Mouse (Mus musculus) forebrain, embryonic 11.5 days (tissue): ENCODE measurements around the gene Prpf31. TPM values are rescaled to one million over a fixed set of nuclear protein-coding genes. Genes with fewer than 3 reads are reported as not detected.

Experiments used
- ATAC-seq: fragments of 200-750 bp; cut with Nextera tagmentation; replicated peaks from 2 replicates; pipeline ENCODE4 v1.8.0; 2017; ENCODE audit warnings: moderate TSS enrichment; ENCODE audit not compliant: low FRiP score
- DNase-seq: peaks from one replicate; pipeline ENCODE4 v3.0.0-alpha.2; 2017; ENCODE audit warnings: low spot score
- H3K27ac ChIP-seq: fragments of 300-500 bp; sonication (generic); 2 replicates; pipeline ENCODE4 v1.5.1; 2014; ENCODE audit warnings: low read depth, low read length
- H3K27me3 ChIP-seq: fragments of 300-500 bp; sonication (generic); 2 replicates; pipeline ENCODE4 v1.6.1; 2014; ENCODE audit warnings: mild to moderate bottlenecking, low read length, mixed read lengths; ENCODE audit not compliant: control insufficient read depth, insufficient read depth
- H3K36me3 ChIP-seq: fragments of 300-500 bp; sonication (generic); 2 replicates; pipeline ENCODE4 v1.6.1; 2014; ENCODE audit warnings: mild to moderate bottlenecking, low read length, moderate library complexity, mixed read lengths; ENCODE audit not compliant: control insufficient read depth, insufficient read depth
- H3K4me1 ChIP-seq: fragments of 300-500 bp; sonication (generic); replicated peaks from 2 replicates; pipeline ENCODE4 v1.6.1; 2014; ENCODE audit warnings: low read length, mixed read lengths; ENCODE audit not compliant: control insufficient read depth, insufficient read depth
- H3K4me2 ChIP-seq: fragments of 300-500 bp; sonication (generic); 2 replicates; pipeline ENCODE4 v1.6.1; 2014; ENCODE audit warnings: low read depth, mild to moderate bottlenecking, low read length, moderate library complexity, mixed read lengths; ENCODE audit not compliant: severe bottlenecking
- H3K4me3 ChIP-seq: fragments of 300-500 bp; sonication (generic); 2 replicates; pipeline ENCODE4 v1.5.1; 2014; ENCODE audit warnings: low read depth, low read length
- H3K9ac ChIP-seq: fragments of 300-500 bp; sonication (generic); 2 replicates; pipeline ENCODE4 v1.6.1; 2014; ENCODE audit warnings: low read length
- H3K9me3 ChIP-seq: fragments of 300-500 bp; sonication (generic); 2 replicates; pipeline ENCODE4 v1.6.1; 2016; ENCODE audit warnings: low read length, mixed read lengths; ENCODE audit not compliant: control insufficient read depth
- WGBS: fragments of 180-500 bp; shearing (Covaris S2); extraction: QIAGEN DNeasy Blood & Tissue Kit; methylation state at CpG from one replicate; pipeline ENCODE4 v1.1.7; 2014; 5-methylcytosine and 5-hydroxymethylcytosine counted together
- microRNA-seq: library from miRNA; unstranded; fragments of <30 nt; microRNA quantifications from one replicate; pipeline ENCODE4, GENCODE M21; 2016; ENCODE audit not compliant: insufficient number of aligned reads
- polyA plus RNA-seq: library from polyadenylated mRNA; unstranded; fragments of >200 nt; fragmentation: Nextera tagmentation; extraction: Ambion mirVana; gene quantifications from 2 replicates; pipeline ENCODE4 v1.2.1, GENCODE M21; 2014

Prpf31 gene
- polyA plus RNA-seq, 1 experiment from 2014 or later = 157 TPM

DNA sequence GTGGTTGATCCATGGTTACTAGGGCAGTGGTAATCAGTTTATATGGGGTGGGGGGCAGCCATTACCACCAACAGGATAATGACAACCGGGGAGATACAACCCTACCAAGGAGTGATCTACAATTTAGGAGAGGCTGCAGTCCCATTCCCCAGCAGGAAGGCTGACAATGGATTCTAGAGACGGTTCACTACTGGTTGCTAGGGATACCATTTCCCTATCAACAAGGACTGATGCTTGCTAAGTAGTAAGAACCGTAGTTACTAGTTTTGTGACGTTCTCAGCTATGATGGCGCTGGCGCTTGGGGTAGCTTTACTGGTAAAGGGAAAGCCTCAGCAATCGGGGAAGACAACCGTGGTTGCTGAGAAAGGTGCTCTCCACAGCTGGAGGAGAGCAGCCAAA lies 54.9 kb downstream of the Prpf31 start:
- H3K36me3 ChIP-seq = no peaks in the 10 kb centered on the region; the same call in 1 of the 2 replicates
- no peak overlapping the region for H3K4me2 ChIP-seq
- 84% methylated on average over 8 of the region's 8 CpGs for WGBS
- no peaks in the 10 kb centered on the region for H3K9me3 ChIP-seq
- H3K4me3 ChIP-seq = no peak overlapping the region
- DNase-seq (no peak), ATAC-seq (0 out of 2 replicates have a peak, but pooled peaks have one; percentile 11)
- no peaks in the 10 kb centered on the region for H3K27me3 ChIP-seq
- 0 out of 2 replicates have a peak, but pooled peaks cover 2% of the 10 kb centered on the region for H3K4me1 ChIP-seq
- H3K27ac ChIP-seq = peak overlapping the region; percentile 53; the same call in 1 of the 2 replicates
- no peak overlapping the region for H3K9ac ChIP-seq

DNA sequence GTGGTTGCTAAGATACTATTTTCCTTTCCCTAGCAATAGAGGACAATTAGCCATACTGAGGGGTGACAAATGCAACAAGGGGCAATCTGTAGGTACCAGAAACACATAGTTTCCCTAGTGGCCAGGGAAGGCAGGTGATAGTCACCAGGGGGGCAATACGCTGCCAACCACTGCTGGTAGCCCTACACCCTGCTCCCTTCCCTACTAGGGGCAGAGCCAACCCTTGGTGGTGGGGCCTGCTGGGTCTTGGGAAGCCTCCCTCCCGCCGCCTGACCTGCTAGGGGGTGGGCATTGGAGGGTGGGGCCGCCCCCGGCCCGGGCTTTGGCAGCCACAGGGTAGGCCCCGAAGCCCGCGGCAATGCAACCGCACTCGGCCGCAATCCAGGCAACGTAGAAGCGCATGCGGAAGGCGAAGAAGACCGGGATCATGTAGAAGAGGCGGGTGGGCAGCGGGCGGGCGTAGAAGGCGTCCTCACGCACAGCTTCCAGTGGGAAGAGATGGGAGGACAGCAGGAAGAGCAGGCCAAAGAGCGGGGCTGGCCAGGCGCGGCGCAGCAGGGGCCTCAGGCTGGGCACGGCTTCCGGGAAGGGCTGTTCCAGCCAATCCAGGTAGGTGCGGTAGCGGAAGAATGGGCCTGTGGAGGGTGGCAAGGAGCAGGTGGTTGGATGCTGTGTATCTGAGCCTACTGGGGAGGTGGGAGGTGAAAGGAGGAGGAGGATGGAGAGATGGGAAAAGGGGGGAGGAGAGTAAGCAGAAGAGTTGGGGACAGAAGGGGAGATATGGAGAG lies 55.8 kb downstream of the Prpf31 start:
- no peak for ATAC-seq
- no peaks in the 10 kb centered on the region; the same call in 1 of the 2 replicates for H3K36me3 ChIP-seq

DNA sequence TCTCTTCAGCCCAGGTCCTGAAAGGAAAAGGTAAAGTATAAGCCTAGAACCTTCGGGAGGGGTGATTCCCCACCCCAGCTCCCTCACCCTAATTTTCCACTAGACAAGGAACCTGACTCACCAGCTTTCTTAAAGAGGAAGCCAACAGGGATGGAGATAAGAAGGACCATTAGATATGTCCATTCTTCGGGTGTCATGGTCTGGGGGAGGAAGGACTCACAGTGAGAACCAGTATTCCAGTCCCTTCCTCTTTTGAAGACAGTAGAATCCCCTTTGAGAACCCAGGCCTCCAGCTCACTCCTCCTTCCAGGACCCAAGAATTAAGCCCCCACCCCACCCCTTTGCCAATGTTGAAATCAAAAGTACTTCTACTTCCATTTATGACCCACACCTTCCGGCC lies 62.1 kb downstream of the Prpf31 start:
- H3K9me3 ChIP-seq = no peaks in the 10 kb centered on the region
- peak overlapping the region; percentile 89 for H3K4me2 ChIP-seq
- peaks cover 3% of the 10 kb centered on the region; the same call in 1 of the 2 replicates for H3K4me1 ChIP-seq
- H3K27me3 ChIP-seq = no peaks in the 10 kb centered on the region
- H3K36me3 ChIP-seq = no peaks in the 10 kb centered on the region; the same call in 1 of the 2 replicates
- peak overlapping the region; percentile 83 for H3K9ac ChIP-seq
- peak overlapping the region; percentile 64 for H3K4me3 ChIP-seq
- ATAC-seq = no peak
- H3K27ac ChIP-seq = no peak overlapping the region
- DNase-seq = no peak
- WGBS = 34% methylated on average over 3 of the region's 3 CpGs

More for the DNA sequence above, 55.8 kb downstream of the Prpf31 start:
- 74% methylated on average over 31 of the region's 31 CpGs for WGBS
- Histone ChIP-seq H3K4me1 (0 out of 2 replicates have a peak, but pooled peaks cover 2% of the 10 kb centered on the region), H3K4me3 (no peak overlapping the region), H3K27ac (no peak overlapping the region), H3K27me3 (no peaks in the 10 kb centered on the region), H3K9ac (no peak overlapping the region), H3K9me3 (no peaks in the 10 kb centered on the region), H3K4me2 (no peak overlapping the region)
- DNase-seq = no peak

Small RNA genes within 50 kb of the gene (microRNA-seq; reads per million reads assigned to microRNA genes)
- gene Gm25100 (not detected), gene Mir3572 (4.2 reads per million)

Other genes starting within 250 kb of the Prpf31 start
- gene Cacng8, start 239.3 kb upstream of the Prpf31 start, polyA plus RNA-seq = 7.9 and 9.3 TPM in 2 replicates
- 0.40 and 0.44 TPM in 2 replicates for gene Cacng6, start 205.8 kb upstream of the Prpf31 start, polyA plus RNA-seq
- gene Tarm1, start 127.4 kb upstream of the Prpf31 start, polyA plus RNA-seq = not detected in 2 replicates
- 0.15 and 0.36 TPM in 2 replicates for gene Oscar, start 13.8 kb upstream of the Prpf31 start, polyA plus RNA-seq
- 338 and 353 TPM in 2 replicates for gene Ndufa3, start 12.6 kb upstream of the Prpf31 start, polyA plus RNA-seq
- 30.0 and 31.9 TPM in 2 replicates for gene Tfpt, start 56 bp upstream of the Prpf31 start, polyA plus RNA-seq
- 80.4 and 88.1 TPM in 2 replicates for gene Cnot3, start 15.3 kb downstream of the Prpf31 start, polyA plus RNA-seq
- gene Leng1, start 35.9 kb downstream of the Prpf31 start, polyA plus RNA-seq = 15.0 and 16.1 TPM in 2 replicates
- gene Tmc4, start 47.6 kb downstream of the Prpf31 start, polyA plus RNA-seq = 2.1 and 3.5 TPM in 2 replicates
- gene Tsen34, start 62.9 kb downstream of the Prpf31 start, polyA plus RNA-seq = 243 and 269 TPM in 2 replicates
- 37.1 and 40.2 TPM in 2 replicates for gene Mboat7, start 63.5 kb downstream of the Prpf31 start, polyA plus RNA-seq
- 1,200 and 1,214 TPM in 2 replicates for gene Rps9, start 74.0 kb downstream of the Prpf31 start, polyA plus RNA-seq
- gene Pirb, start 90.4 kb downstream of the Prpf31 start, polyA plus RNA-seq = 0.12 and 0.27 TPM in 2 replicates
- not detected in 2 replicates for gene Gm15448, start 195.7 kb downstream of the Prpf31 start, polyA plus RNA-seq
- not detected in 2 replicates for gene Pira2, start 215.1 kb downstream of the Prpf31 start, polyA plus RNA-seq